Mouse (Mus musculus) gastrocnemius, postnatal 14 days (tissue): Measurements from ENCODE around the gene Vwa3b. TPM values are rescaled to one million over a fixed set of nuclear protein-coding genes. Genes with fewer than 3 reads are reported as not detected.
"Not testable (repeated sequence)": the region's sequence is repeated elsewhere in the genome, so short reads cannot be mapped to it uniquely, and the experiment has no call there.

Source experiments
- DNase-seq: peaks from one replicate; pipeline ENCODE4 v3.0.0; 2021; ENCODE audit warnings: mixed read lengths
- intact Hi-C: fragments of 180-260 bp; cut with DNase I; formaldehyde crosslinking; loops from one replicate; pipeline ENCODE4 v1.15.1; 2025; ENCODE audit warnings: low total_unique reads
- total RNA-seq, 2 experiments: library from RNA; stranded (reverse); gene quantifications; 2 replicates each; pipeline ENCODE4 v1.2.3; 2021

Gene Vwa3b
- total RNA-seq, 2 experiments from 2014 or later, result 33.1 to 41.0 TPM

GRCm38 (mm10) chr1:37005036-37005435, 21.4 kb upstream of the Vwa3b start:
- no peak for DNase-seq
- intact Hi-C loops, result no loop called here

GRCm38 (mm10) chr1:37006529-37006928, 19.9 kb upstream of the Vwa3b start:
- intact Hi-C loops, DNase-seq: not testable (repeated sequence)

GRCm38 (mm10) chr1:37009880-37010279, 16.5 kb upstream of the Vwa3b start:
- intact Hi-C loops, result no loop called here
- no peak for DNase-seq

- intact Hi-C loops, result no loop called here
- no peak for DNase-seq
These were observed 14.7 kb upstream of the Vwa3b start for GRCm38 (mm10) chr1:37011626-37012209.

- no peak for DNase-seq
- intact Hi-C loops, result no loop called here
These were observed 13.4 kb upstream of the Vwa3b start for GRCm38 (mm10) chr1:37013006-37013405.

GRCm38 (mm10) chr1:37013687-37014086, 12.7 kb upstream of the Vwa3b start:
- peak; percentile 43 for DNase-seq
- intact Hi-C loops, result no loop called here

GRCm38 (mm10) chr1:37019017-37019416, 7.4 kb upstream of the Vwa3b start:
- intact Hi-C loops, result no loop called here
- DNase-seq, result no peak

- intact Hi-C loops, result no loop called here
- DNase-seq, result no peak
These were observed 3.7 kb upstream of the Vwa3b start for GRCm38 (mm10) chr1:37022704-37023103.

GRCm38 (mm10) chr1:37024736-37025135, 1.7 kb upstream of the Vwa3b start:
- DNase-seq, result no peak
- intact Hi-C loops, result no loop called here

GRCm38 (mm10) chr1:37025376-37025775, 1.0 kb upstream of the Vwa3b start:
- intact Hi-C loops, result no loop called here

GRCm38 (mm10) chr1:37026866-37027265, 470 bp downstream of the Vwa3b start:
- intact Hi-C loops, result no loop called here
- DNase-seq, result no peak

More at GRCm38 (mm10) chr1:37025376-37025775, 1.0 kb upstream of the Vwa3b start:
- no peak for DNase-seq

GRCm38 (mm10) chr1:37028439-37029153, 2.2 kb downstream of the Vwa3b start:
- intact Hi-C loops, result no loop called here
- no peak for DNase-seq

GRCm38 (mm10) chr1:37029154-37029907, 2.9 kb downstream of the Vwa3b start:
- peak; percentile 86 for DNase-seq
- intact Hi-C loops, result no loop called here

GRCm38 (mm10) chr1:37029942-37030341, 3.5 kb downstream of the Vwa3b start:
- no peak for DNase-seq
- intact Hi-C loops, result no loop called here

GRCm38 (mm10) chr1:37030693-37031092, 4.3 kb downstream of the Vwa3b start:
- intact Hi-C loops, result no loop called here
- DNase-seq, result no peak

- DNase-seq, result no peak
- intact Hi-C loops, result no loop called here
These were observed 9.5 kb downstream of the Vwa3b start for GRCm38 (mm10) chr1:37035879-37036278.

GRCm38 (mm10) chr1:37041126-37041525, 14.7 kb downstream of the Vwa3b start:
- intact Hi-C loops, result no loop called here

GRCm38 (mm10) chr1:37041856-37042255, 15.5 kb downstream of the Vwa3b start:
- no peak for DNase-seq
- intact Hi-C loops, result no loop called here

More at GRCm38 (mm10) chr1:37041126-37041525, 14.7 kb downstream of the Vwa3b start:
- no peak for DNase-seq

- DNase-seq, result no peak
- intact Hi-C loops, result no loop called here
These were observed 16.4 kb downstream of the Vwa3b start for GRCm38 (mm10) chr1:37042769-37043168.

GRCm38 (mm10) chr1:37043196-37043595, 16.8 kb downstream of the Vwa3b start:
- intact Hi-C loops, result no loop called here
- DNase-seq, result no peak

- intact Hi-C loops, result no loop called here
- DNase-seq, result no peak
These were observed 19.1 kb downstream of the Vwa3b start for GRCm38 (mm10) chr1:37045472-37045871.
